Mouse (Mus musculus): ENCODE measurements around the gene 4933428G20Rik. TPM values are rescaled to one million over a fixed set of nuclear protein-coding genes. Genes with fewer than 3 reads are reported as not detected.

Gene 4933428G20Rik
- polyA plus RNA-seq, 1 experiment from 2014 or later, result 0.10 TPM

GRCm38 (mm10) chr11:97500720-97501448 lies 744 bp upstream of the 4933428G20Rik start:
- Histone ChIP-seq H3K4me1 (replicated peaks; ENCODE audit: control insufficient read depth, insufficient read depth, low read length) (no peaks in the 10 kb centered on the region; the same call in 1 of the 2 replicates), H3K4me3 (ENCODE audit: low read depth, low read length) (peak overlapping the region; percentile 32), H3K27ac (ENCODE audit: low read depth, low read length) (no peak overlapping the region), H3K9ac (ENCODE audit: low read depth, low read length) (0 out of 2 replicates have a peak overlapping the region, but pooled peaks have one; percentile 7), H3K36me3 (ENCODE audit: control insufficient read depth, insufficient read depth) (peaks cover 20% of the 10 kb centered on the region; the same call in 1 of the 2 replicates), H3K27me3 (replicated peaks; ENCODE audit: control insufficient read depth, insufficient read depth, low read length) (peaks cover 21% of the 10 kb centered on the region; the same call in 1 of the 2 replicates), H3K4me2 (replicated peaks; ENCODE audit: low read depth) (peak overlapping the region; percentile 59), H3K9me3 (ENCODE audit: control insufficient read depth) (no peaks in the 10 kb centered on the region)
- TF ChIP-seq CTCF (IDR thresholded peaks at IDR 0.05; ENCODE audit: low read depth), result no peak
- WGBS, result 35% methylated on average over 44 of the region's 51 CpGs
- no peak for ATAC-seq

- H3K36me3 ChIP-seq (ENCODE audit: control insufficient read depth, insufficient read depth), result peaks cover 28% of the 10 kb centered on the region
- WGBS, result 56% methylated on average over 4 of the region's 4 CpGs
- TF ChIP-seq CTCF (IDR thresholded peaks at IDR 0.05; ENCODE audit: low read depth), result no peak
- peaks cover 21% of the 10 kb centered on the region; the same call in 1 of the 2 replicates for H3K27me3 ChIP-seq (replicated peaks; ENCODE audit: control insufficient read depth, insufficient read depth, low read length)
- no peak overlapping the region for H3K4me2 ChIP-seq (replicated peaks; ENCODE audit: low read depth)
- H3K27ac ChIP-seq (ENCODE audit: low read depth, low read length), result peak overlapping the region; percentile 57
- no peak overlapping the region for H3K4me3 ChIP-seq (ENCODE audit: low read depth, low read length)
- H3K9me3 ChIP-seq (ENCODE audit: control insufficient read depth), result no peaks in the 10 kb centered on the region
- no peak overlapping the region for H3K9ac ChIP-seq (ENCODE audit: low read depth, low read length)
- ATAC-seq, result peak; percentile 89
- H3K4me1 ChIP-seq (replicated peaks; ENCODE audit: control insufficient read depth, insufficient read depth, low read length), result no peaks in the 10 kb centered on the region; the same call in 1 of the 2 replicates
Observed at GRCm38 (mm10) chr11:97497543-97497942, 2.6 kb downstream of the 4933428G20Rik start.

GRCm38 (mm10) chr11:97492836-97493235 lies 7.3 kb downstream of the 4933428G20Rik start:
- Histone ChIP-seq H3K9ac (ENCODE audit: low read depth, low read length) (no peak overlapping the region), H3K36me3 (ENCODE audit: control insufficient read depth, insufficient read depth) (peaks cover 31% of the 10 kb centered on the region), H3K4me3 (ENCODE audit: low read depth, low read length) (no peak overlapping the region), H3K4me2 (replicated peaks; ENCODE audit: low read depth) (no peak overlapping the region), H3K4me1 (replicated peaks; ENCODE audit: control insufficient read depth, insufficient read depth, low read length) (no peaks in the 10 kb centered on the region; the same call in 1 of the 2 replicates), H3K9me3 (ENCODE audit: control insufficient read depth) (no peaks in the 10 kb centered on the region), H3K27me3 (replicated peaks; ENCODE audit: control insufficient read depth, insufficient read depth, low read length) (no peaks in the 10 kb centered on the region), H3K27ac (ENCODE audit: low read depth, low read length) (no peak overlapping the region)
- ATAC-seq, result no peak
- TF ChIP-seq CTCF (IDR thresholded peaks at IDR 0.05; ENCODE audit: low read depth), result no peak
- 88% methylated on average over 3 of the region's 3 CpGs for WGBS

GRCm38 (mm10) chr11:97491640-97492039 lies 8.5 kb downstream of the 4933428G20Rik start:
- WGBS, result 78% methylated on average over 10 of the region's 10 CpGs
- Histone ChIP-seq H3K9ac (ENCODE audit: low read depth, low read length) (no peak overlapping the region), H3K36me3 (ENCODE audit: control insufficient read depth, insufficient read depth) (peaks cover 38% of the 10 kb centered on the region), H3K4me1 (replicated peaks; ENCODE audit: control insufficient read depth, insufficient read depth, low read length) (no peaks in the 10 kb centered on the region), H3K4me2 (replicated peaks; ENCODE audit: low read depth) (no peak overlapping the region), H3K27me3 (replicated peaks; ENCODE audit: control insufficient read depth, insufficient read depth, low read length) (no peaks in the 10 kb centered on the region), H3K9me3 (ENCODE audit: control insufficient read depth) (no peaks in the 10 kb centered on the region), H3K27ac (ENCODE audit: low read depth, low read length) (no peak overlapping the region), H3K4me3 (ENCODE audit: low read depth, low read length) (no peak overlapping the region)
- 0 out of 2 replicates have a peak, but pooled peaks have one; percentile 22 for TF ChIP-seq CTCF (IDR thresholded peaks at IDR 0.05; ENCODE audit: low read depth)
- ATAC-seq, result no peak

- ATAC-seq, result no peak
- Histone ChIP-seq H3K27me3 (replicated peaks; ENCODE audit: control insufficient read depth, insufficient read depth, low read length) (no peaks in the 10 kb centered on the region), H3K9me3 (ENCODE audit: control insufficient read depth) (no peaks in the 10 kb centered on the region), H3K9ac (ENCODE audit: low read depth, low read length) (no peak overlapping the region), H3K4me2 (replicated peaks; ENCODE audit: low read depth) (no peak overlapping the region), H3K4me3 (ENCODE audit: low read depth, low read length) (no peak overlapping the region), H3K36me3 (ENCODE audit: control insufficient read depth, insufficient read depth) (peaks cover 54% of the 10 kb centered on the region), H3K27ac (ENCODE audit: low read depth, low read length) (no peak overlapping the region), H3K4me1 (replicated peaks; ENCODE audit: control insufficient read depth, insufficient read depth, low read length) (no peaks in the 10 kb centered on the region)
- 35% methylated on average over 16 of the region's 16 CpGs for WGBS
- TF ChIP-seq CTCF (IDR thresholded peaks at IDR 0.05; ENCODE audit: low read depth), result peak; percentile 95
Observed at GRCm38 (mm10) chr11:97489589-97490324, 10.4 kb downstream of the 4933428G20Rik start.

- no peak for TF ChIP-seq CTCF (IDR thresholded peaks at IDR 0.05; ENCODE audit: low read depth)
- no peak overlapping the region for H3K9ac ChIP-seq (ENCODE audit: low read depth, low read length)
- no peak overlapping the region for H3K4me2 ChIP-seq (replicated peaks; ENCODE audit: low read depth)
- no peaks in the 10 kb centered on the region for H3K27me3 ChIP-seq (replicated peaks; ENCODE audit: control insufficient read depth, insufficient read depth, low read length)
- no peaks in the 10 kb centered on the region for H3K9me3 ChIP-seq (ENCODE audit: control insufficient read depth)
- H3K36me3 ChIP-seq (ENCODE audit: control insufficient read depth, insufficient read depth), result peaks cover 51% of the 10 kb centered on the region; the same call in 1 of the 2 replicates
- H3K4me3 ChIP-seq (ENCODE audit: low read depth, low read length), result no peak overlapping the region
- no peaks in the 10 kb centered on the region for H3K4me1 ChIP-seq (replicated peaks; ENCODE audit: control insufficient read depth, insufficient read depth, low read length)
- no peak overlapping the region for H3K27ac ChIP-seq (ENCODE audit: low read depth, low read length)
- WGBS, result 58% methylated on average over 3 of the region's 3 CpGs
- ATAC-seq, result no peak
Observed at GRCm38 (mm10) chr11:97487656-97488055, 12.5 kb downstream of the 4933428G20Rik start.

Data from intestine, postnatal 0 days (tissue).